Mouse (Mus musculus) skeletal muscle tissue, adult 2 months (tissue): ENCODE measurements around the gene Xylt1.

Experiments used
- DNase-seq: peaks from one replicate; pipeline ENCODE4 v3.0.0-alpha.2; 2012; ENCODE audit warnings: low read depth, low spot score

Xylt1 gene

GRCm38 (mm10) chr7:117563939-117564499, 183.2 kb downstream of the Xylt1 start:
- no peak for DNase-seq

- DNase-seq: no peak
Measured at GRCm38 (mm10) chr7:117564627-117565026, 183.8 kb downstream of the Xylt1 start.

DNA sequence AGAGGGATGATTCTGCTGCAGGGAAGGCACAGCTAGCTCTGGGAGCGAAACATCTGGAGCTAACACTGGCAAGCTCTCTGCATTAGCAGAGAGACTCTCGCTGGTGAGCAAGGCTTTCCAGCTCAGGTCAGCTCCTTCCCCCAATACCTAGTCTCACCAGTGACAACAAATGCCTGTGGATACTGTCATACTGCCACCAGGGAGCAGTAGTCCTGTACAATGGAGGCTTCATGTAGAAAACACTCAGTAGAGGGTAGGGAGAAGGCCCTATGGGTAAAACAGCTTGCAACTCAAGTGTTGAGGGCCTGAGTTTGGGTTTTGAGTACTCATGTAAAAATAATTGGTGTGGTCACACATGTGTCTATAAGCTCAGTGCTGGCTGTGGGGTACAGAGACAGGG, 185.3 kb downstream of the Xylt1 start:
- DNase-seq: no peak

- no peak for DNase-seq
Measured at GRCm38 (mm10) chr7:117566833-117567232, 186.1 kb downstream of the Xylt1 start.

GRCm38 (mm10) chr7:117567252-117567651, 186.5 kb downstream of the Xylt1 start:
- DNase-seq: no peak

DNA sequence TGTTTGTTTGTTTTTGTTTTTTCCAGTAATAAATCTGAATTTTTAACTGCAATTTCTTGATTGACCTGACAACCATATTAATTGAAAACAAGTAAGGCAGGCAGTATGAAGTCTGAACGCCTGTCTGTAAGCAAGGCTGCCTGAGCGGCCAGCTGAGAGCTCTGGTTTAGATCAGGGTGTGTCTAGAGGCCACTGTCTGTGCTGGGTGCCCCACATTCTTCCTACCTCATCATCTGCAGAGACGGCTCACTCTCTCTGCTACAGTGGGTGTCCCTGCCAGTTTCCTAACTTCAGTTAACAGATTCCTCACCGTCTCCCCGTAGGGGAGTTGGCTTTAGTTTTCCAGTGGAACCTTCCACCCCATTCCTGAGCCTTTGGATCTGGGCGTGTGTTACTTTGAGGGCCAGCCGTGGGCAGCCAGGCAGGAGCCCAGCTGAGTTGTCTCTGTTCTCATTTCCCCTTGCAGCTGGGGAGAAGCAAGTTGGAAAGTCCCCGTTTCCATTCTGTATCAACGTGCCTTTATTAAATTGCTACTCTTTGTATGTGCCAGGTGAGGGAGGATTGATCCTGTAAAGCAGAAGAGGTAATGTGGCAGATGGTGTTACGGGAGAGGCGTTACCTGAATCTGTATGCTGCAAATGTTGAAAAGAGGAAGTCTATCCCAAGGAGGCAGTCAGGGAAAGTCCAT, 187.0 kb downstream of the Xylt1 start:
- DNase-seq: no peak

GRCm38 (mm10) chr7:117571131-117571530, 190.4 kb downstream of the Xylt1 start:
- no peak for DNase-seq

- DNase-seq: no peak
Measured at GRCm38 (mm10) chr7:117571713-117572112, 190.9 kb downstream of the Xylt1 start.

- no peak for DNase-seq
Measured at GRCm38 (mm10) chr7:117573170-117573569, 192.4 kb downstream of the Xylt1 start.

DNA sequence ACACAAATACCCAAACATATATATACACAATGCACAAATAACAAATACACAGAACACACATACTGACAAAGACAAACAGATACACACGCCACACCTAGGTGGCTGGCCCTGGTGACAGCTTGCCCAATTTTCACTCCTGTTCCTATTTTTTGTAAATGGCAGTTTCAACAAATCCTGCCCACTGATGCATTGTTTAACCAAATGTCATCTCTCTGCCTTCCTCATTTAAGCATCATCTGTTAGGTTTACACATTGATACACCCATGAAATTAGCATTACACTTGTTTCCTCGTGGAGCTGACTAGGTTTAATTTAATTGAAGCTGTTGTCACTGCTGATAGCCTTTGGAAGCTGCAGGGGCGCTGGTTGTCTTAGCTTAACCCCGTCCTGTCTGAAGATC, 194.6 kb downstream of the Xylt1 start:
- no peak for DNase-seq

DNA sequence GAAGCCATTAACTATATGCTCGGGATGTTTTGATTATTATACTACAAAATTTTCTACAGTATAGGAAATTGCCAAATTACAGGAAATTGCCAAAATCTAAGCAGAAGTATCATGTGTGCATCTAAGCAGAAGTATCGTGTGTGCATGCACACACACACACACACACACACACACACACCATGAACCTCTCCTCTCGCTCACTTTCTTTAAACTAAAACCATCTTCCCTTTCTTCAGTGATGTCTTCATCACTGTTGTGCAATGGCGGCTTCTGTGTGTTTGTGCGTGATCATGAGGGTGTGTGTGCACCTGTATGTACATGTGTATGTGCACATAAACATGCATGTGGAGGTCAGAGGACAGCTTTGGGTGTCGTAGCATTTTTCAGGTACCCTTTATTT, 196.3 kb downstream of the Xylt1 start:
- no peak for DNase-seq

- no peak for DNase-seq
Measured at GRCm38 (mm10) chr7:117585164-117585563, 204.4 kb downstream of the Xylt1 start.

DNA sequence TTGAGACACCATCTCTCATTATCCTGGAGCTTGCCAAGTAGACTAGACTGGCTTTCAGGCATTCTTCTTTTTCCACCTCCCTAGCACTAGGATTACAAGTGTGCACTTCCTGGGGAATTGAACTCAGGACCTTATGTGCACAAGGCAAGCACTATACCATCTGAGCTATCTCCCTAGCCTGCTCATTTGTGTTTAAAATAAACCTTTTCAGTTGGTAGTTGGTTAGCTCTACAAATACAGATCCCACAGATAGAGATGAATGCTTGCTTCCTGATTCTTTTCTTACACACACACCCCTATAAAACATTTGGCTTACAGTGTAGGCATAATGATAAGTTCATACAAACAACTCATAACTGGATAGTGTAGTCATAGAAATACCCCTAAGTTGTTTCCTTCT, 206.0 kb downstream of the Xylt1 start:
- no peak for DNase-seq

GRCm38 (mm10) chr7:117587234-117587929, 206.6 kb downstream of the Xylt1 start:
- no peak for DNase-seq

DNA sequence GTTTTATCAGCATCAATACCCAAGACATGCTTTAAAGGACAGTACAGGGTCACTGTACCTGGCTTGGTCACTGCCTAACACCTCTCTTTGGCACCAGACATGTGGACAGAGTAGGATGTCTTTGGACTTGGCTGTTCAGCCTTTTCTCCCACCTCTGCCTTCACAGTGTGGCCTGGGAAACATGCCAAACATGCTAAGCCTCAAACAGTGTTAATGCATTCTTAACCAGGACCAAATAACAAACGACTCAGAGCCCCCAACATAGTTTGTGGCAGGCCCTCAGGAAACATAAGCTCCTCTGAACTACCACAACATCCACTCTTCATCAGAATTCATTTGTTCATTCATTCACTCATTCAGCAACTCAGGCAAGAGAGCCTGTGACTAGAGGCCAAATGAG, 207.6 kb downstream of the Xylt1 start:
- no peak for DNase-seq

GRCm38 (mm10) chr7:117589359-117589758, 208.6 kb downstream of the Xylt1 start:
- no peak for DNase-seq

- DNase-seq: no peak
Measured at GRCm38 (mm10) chr7:117589820-117590219, 209.0 kb downstream of the Xylt1 start.

- no peak for DNase-seq
Measured at GRCm38 (mm10) chr7:117594191-117594590, 213.4 kb downstream of the Xylt1 start.

- DNase-seq: no peak
Measured at GRCm38 (mm10) chr7:117595029-117595695, 214.4 kb downstream of the Xylt1 start.

DNA sequence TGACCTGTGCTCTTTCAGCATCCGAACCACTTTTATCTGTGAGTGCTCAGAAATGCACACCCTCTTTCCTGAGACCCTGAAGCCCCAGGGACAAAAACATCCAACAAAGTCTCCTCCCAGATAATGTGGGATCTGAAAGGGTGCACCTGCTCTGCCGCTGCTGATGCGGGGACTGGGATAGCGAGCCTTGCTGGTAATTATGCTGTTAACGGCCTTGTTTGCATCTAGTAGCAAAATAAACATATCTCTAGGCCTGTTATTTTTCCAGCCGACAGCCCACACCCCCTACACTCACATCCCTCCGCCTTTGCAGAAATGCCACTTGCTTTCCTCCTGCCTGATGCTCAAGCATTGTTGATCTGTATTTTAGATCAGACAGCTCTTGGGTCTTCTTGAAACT, 219.7 kb downstream of the Xylt1 start:
- DNase-seq: no peak

- no peak for DNase-seq
Measured at GRCm38 (mm10) chr7:117610439-117610838, 229.7 kb downstream of the Xylt1 start.

DNA sequence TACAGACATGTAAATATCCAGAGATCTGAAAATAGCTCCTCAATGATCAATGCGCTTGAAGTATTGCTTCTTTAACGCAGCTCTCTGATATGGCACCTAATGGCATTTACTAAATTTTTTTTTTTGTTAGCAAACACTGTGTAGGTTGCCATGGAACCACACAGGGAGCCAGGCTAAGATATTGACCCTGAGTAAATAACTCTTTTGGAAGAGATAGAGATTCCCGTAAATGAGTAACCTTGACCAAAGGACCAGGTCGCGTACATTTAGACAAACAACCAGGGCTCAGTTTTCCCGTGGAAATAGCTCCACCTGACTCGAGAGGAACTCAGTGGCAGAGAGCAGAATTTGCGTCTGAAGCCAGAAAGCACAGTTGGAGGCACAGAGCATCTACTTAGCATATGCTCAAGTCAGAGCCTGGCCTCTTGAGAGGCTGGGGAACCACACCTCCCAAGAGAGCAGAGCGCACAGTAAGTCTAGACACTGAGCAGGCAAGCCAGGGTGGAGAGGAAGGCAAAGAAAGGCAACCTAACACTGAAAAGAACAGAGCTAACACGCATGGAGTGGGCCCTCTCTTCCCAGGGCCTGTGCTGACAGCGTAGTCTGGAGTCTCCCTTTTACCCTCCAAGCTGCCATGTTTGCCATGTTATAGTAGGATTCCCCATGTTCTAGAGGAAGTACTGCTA, 232.2 kb downstream of the Xylt1 start:
- DNase-seq: no peak
